Mouse (Mus musculus) heart, adult 2 months (tissue): ENCODE results near the gene Lrrc29. TPM values are rescaled to one million over a fixed set of nuclear protein-coding genes. Genes with fewer than 3 reads are reported as not detected.

Experiments used
- DNase-seq, 2 experiments: peaks; one replicate each; pipeline ENCODE4 v3.0.0; 2021
- H3K27ac ChIP-seq: fragments of 200-600 bp; 2 replicates; pipeline ENCODE4 v1.8.1; 2022
- H3K27me3 ChIP-seq: fragments of 200-500 bp; 2 replicates; pipeline ENCODE4 v1.6.1; 2012; ENCODE audit warnings: mild to moderate bottlenecking, low read length, inconsistent platforms, mixed read lengths; ENCODE audit not compliant: control insufficient read depth, insufficient read depth
- H3K36me3 ChIP-seq: fragments of 200-500 bp; 2 replicates; pipeline ENCODE4 v1.6.1; 2012; ENCODE audit warnings: low read length, inconsistent platforms; ENCODE audit not compliant: control insufficient read depth, insufficient read depth
- H3K4me1 ChIP-seq: fragments of 200-500 bp; 2 replicates; pipeline ENCODE4 v1.6.1; 2011; ENCODE audit warnings: low read length; ENCODE audit not compliant: control insufficient read depth, insufficient read depth
- H3K4me3 ChIP-seq: fragments of 200-600 bp; 2 replicates; pipeline ENCODE4 v1.8.1; 2022
- H3K79me2 ChIP-seq: fragments of 200-500 bp; replicated peaks from 2 replicates; pipeline ENCODE4 v1.6.1; 2012; ENCODE audit warnings: mild to moderate bottlenecking, inconsistent platforms, low read length, moderate library complexity, mixed read lengths; ENCODE audit not compliant: control insufficient read depth, insufficient read depth
- H3K9ac ChIP-seq: fragments of 200-500 bp; 2 replicates; pipeline ENCODE4 v1.6.1; 2012; ENCODE audit warnings: low read depth, mild to moderate bottlenecking, control low read depth, inconsistent platforms, low read length, mixed read lengths
- CTCF ChIP-seq: fragments of 200-600 bp; IDR thresholded peaks from 2 replicates; pipeline ENCODE4 v1.8.1; 2022; ENCODE audit warnings: antibody characterized with exemption, mild to moderate bottlenecking, moderate library complexity
- EP300 ChIP-seq: fragments of 200-500 bp; IDR thresholded peaks from 2 replicates; pipeline ENCODE4 v1.6.1; 2011; ENCODE audit warnings: low read depth, low read length, control low read depth; ENCODE audit not compliant: insufficient read depth
- POLR2A ChIP-seq: fragments of 200-500 bp; IDR thresholded peaks from 2 replicates; pipeline ENCODE4 v1.6.1; 2011; ENCODE audit warnings: mild to moderate bottlenecking, low read depth, low read length, control low read depth; ENCODE audit not compliant: insufficient read depth
- WGBS: fragments of 180-500 bp; shearing (Covaris S2); methylation state at CpG from one replicate; pipeline ENCODE4 v1.1.7; 2018; 5-methylcytosine and 5-hydroxymethylcytosine counted together
- intact Hi-C: fragments of 180-260 bp; cut with DNase I; formaldehyde crosslinking; loops from one replicate; pipeline ENCODE4 v1.15.1; 2025
- polyA plus RNA-seq: library from polyadenylated mRNA; depleted of rRNA; stranded (reverse); fragments of >200 nt; gene quantifications from 2 replicates; pipeline ENCODE4 v1.2.3, GENCODE M21; 2012
- total RNA-seq, 2 experiments: library from RNA; stranded (reverse); gene quantifications; 2 replicates each; pipeline ENCODE4 v1.2.3; 2021

The Lrrc29 gene
- total and polyA plus RNA-seq, 3 experiments, result 0.93 to 2.2 (median 1.1) TPM

- no peaks in the 10 kb centered on the region for H3K79me2 ChIP-seq
- TF ChIP-seq EP300, result no peak
- no peak for TF ChIP-seq CTCF
- TF ChIP-seq POLR2A, result no peak
- H3K4me3 ChIP-seq, result no peak overlapping the region
- DNase-seq, result no peak
- peaks cover 7% of the 10 kb centered on the region for H3K36me3 ChIP-seq
- 34% methylated on average over 8 of the region's 8 CpGs for WGBS
- peak overlapping the region; percentile 58 for H3K27ac ChIP-seq
- intact Hi-C loops, result no loop called here
- peaks cover 22% of the 10 kb centered on the region for H3K4me1 ChIP-seq
- H3K27me3 ChIP-seq, result no peaks in the 10 kb centered on the region
- H3K9ac ChIP-seq, result no peak overlapping the region
These were observed 15.3 kb upstream of the Lrrc29 start for GRCm38 (mm10) chr8:105341399-105341798.

- no peak overlapping the region for H3K9ac ChIP-seq
- TF ChIP-seq POLR2A, result no peak
- TF ChIP-seq EP300, result no peak
- TF ChIP-seq CTCF, result no peak
- H3K27ac ChIP-seq, result peak overlapping the region; percentile 58
- H3K4me3 ChIP-seq, result no peak overlapping the region
- no peaks in the 10 kb centered on the region for H3K79me2 ChIP-seq
- peaks cover 17% of the 10 kb centered on the region for H3K4me1 ChIP-seq
- H3K27me3 ChIP-seq, result no peaks in the 10 kb centered on the region
- DNase-seq, result peak; percentile 52 to 54
- peaks cover 7% of the 10 kb centered on the region for H3K36me3 ChIP-seq
- intact Hi-C loops, result no loop called here
- 41% methylated on average over 6 of the region's 6 CpGs for WGBS
These were observed 14.0 kb upstream of the Lrrc29 start for GRCm38 (mm10) chr8:105339886-105340635.

- H3K27me3 ChIP-seq, result no peaks in the 10 kb centered on the region
- TF ChIP-seq CTCF (no peak), EP300 (no peak)
- no peak for DNase-seq
- 32% methylated on average over 4 of the region's 4 CpGs for WGBS
- intact Hi-C loops, result no loop called here
- H3K4me3 ChIP-seq, result no peak overlapping the region
- no peak overlapping the region; the same call in 1 of the 2 replicates for H3K27ac ChIP-seq
- no peaks in the 10 kb centered on the region for H3K79me2 ChIP-seq
- peaks cover 17% of the 10 kb centered on the region for H3K4me1 ChIP-seq
- peaks cover 7% of the 10 kb centered on the region for H3K36me3 ChIP-seq
- H3K9ac ChIP-seq, result no peak overlapping the region
These were observed 12.9 kb upstream of the Lrrc29 start for GRCm38 (mm10) chr8:105338992-105339391.

- no peaks in the 10 kb centered on the region for H3K79me2 ChIP-seq
- intact Hi-C loops, result no loop called here
- H3K36me3 ChIP-seq, result peaks cover 7% of the 10 kb centered on the region
- H3K4me1 ChIP-seq, result peaks cover 17% of the 10 kb centered on the region
- H3K27me3 ChIP-seq, result no peaks in the 10 kb centered on the region
- WGBS, result 88% methylated on average over 32 of the region's 32 CpGs
- no peak overlapping the region for H3K27ac ChIP-seq
- no peak for DNase-seq
- TF ChIP-seq POLR2A, result no peak
- no peak for TF ChIP-seq CTCF
- no peak for TF ChIP-seq EP300
- no peak overlapping the region for H3K9ac ChIP-seq
- H3K4me3 ChIP-seq, result no peak overlapping the region
These were observed 10.5 kb upstream of the Lrrc29 start for GRCm38 (mm10) chr8:105336373-105337130.

- H3K79me2 ChIP-seq, result no peaks in the 10 kb centered on the region
- WGBS, result 23% methylated on average over 2 of the region's 2 CpGs
- TF ChIP-seq CTCF, result no peak
- no peak for TF ChIP-seq POLR2A
- no peak for TF ChIP-seq EP300
- no peaks in the 10 kb centered on the region for H3K36me3 ChIP-seq
- no peak overlapping the region for H3K27ac ChIP-seq
- no peak overlapping the region for H3K4me3 ChIP-seq
- H3K4me1 ChIP-seq, result no peaks in the 10 kb centered on the region
- no peak overlapping the region for H3K9ac ChIP-seq
- no peak for DNase-seq
- H3K27me3 ChIP-seq, result no peaks in the 10 kb centered on the region
- intact Hi-C loops, result no loop called here
These were observed 6.4 kb upstream of the Lrrc29 start for GRCm38 (mm10) chr8:105332523-105332922.

- Histone ChIP-seq H3K9ac (no peak overlapping the region), H3K27ac (no peak overlapping the region), H3K4me3 (no peak overlapping the region), H3K27me3 (no peaks in the 10 kb centered on the region), H3K36me3 (no peaks in the 10 kb centered on the region), H3K79me2 (no peaks in the 10 kb centered on the region), H3K4me1 (peaks cover 4% of the 10 kb centered on the region)
- intact Hi-C loops, result no loop called here
- 95% methylated on average over 9 of the region's 9 CpGs for WGBS
- TF ChIP-seq CTCF (no peak), EP300 (no peak), POLR2A (no peak)
- DNase-seq, result no peak
These were observed 5.9 kb upstream of the Lrrc29 start for GRCm38 (mm10) chr8:105331931-105332330.
